Mouse (Mus musculus) neutrophil, adult 65 days (primary cell): ENCODE measurements around the gene Zfp318. TPM values are rescaled to one million over a fixed set of nuclear protein-coding genes. Genes with fewer than 3 reads are reported as not detected.

Experiments used
- total RNA-seq: library from RNA; stranded (reverse); gene quantifications from 2 replicates; pipeline ENCODE4 v1.2.4, GENCODE M21; 2023

Zfp318 gene
- total RNA-seq = 1.8 and 7.0 TPM in 2 replicates

DNA sequence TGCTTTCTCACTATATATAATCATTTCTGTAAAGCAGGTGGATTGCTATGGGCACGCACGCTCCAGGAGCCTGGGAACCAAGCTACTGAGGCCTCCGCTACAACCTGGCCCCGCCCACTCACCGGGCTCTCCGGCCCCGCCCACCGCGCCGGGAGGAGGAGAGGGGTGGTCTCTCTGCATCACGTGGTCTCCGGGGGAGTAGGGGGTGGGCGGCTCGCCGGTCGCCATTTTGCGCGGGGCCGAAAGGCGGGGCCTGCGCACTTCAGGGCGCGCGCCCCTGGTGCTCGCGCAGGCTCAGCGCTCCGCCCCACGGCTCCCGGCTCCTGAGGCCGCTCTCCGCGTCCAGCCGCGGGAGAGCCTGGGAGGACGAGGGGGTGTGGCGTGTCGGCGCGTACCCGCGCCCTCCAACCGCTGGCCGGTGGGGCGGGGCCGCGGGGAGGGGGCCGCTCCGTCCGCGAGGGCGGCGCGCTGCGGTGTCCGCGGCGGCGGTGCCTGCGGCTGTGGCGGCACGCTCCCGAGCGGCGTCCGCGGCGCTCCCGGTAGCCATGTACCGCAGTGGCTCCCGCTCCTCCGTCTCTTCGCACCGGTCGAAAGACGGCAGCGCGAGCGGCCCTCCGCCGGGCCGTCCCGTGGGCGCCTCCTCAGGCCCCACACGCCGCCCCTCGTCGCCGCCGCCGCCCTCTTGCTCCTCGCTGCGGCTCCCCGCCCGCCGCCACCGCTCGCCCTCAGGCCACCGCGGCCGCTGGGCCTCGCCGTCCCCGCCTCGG is at the start of gene Zfp318:
Gene Zfp318 (plus strand): TSS at position 438 of the 767 bp plus-strand sequence.

DNA sequence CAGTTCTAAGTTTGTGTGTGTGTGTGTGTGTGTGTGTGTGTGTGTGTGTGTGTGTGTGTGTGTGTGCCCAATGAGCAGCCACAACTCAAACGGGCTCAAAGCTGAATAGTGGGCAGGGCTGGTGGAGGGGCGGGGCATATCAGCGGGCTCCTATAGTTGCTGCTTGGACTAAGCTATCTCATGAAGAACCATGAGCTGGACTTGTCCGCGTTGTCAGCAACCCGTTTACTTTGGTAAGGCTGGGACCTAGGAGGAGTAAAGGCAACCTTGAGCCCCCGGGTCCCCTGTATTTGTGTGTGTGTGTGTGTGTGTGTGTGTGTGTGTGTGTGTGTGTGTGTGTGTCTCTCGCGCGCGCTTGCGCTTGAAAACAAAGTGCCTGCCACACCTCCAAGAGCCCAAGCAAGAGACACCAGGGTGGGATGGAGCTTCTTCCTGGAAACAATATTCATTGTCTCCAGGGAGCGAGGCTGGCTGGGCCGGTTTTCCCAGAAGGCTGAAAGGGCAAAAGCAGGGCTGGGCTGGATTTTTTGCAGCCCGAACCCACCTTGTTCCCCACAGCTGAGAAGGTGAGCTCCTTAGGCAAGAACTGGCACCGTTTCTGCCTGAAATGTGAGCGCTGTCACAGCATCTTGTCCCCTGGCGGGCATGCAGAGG is 45.4 kb downstream of the Zfp318 start, which contains the start of gene Crip3:
Gene Crip3 (plus strand): TSS at position 166 of the 654 bp plus-strand sequence.

DNA sequence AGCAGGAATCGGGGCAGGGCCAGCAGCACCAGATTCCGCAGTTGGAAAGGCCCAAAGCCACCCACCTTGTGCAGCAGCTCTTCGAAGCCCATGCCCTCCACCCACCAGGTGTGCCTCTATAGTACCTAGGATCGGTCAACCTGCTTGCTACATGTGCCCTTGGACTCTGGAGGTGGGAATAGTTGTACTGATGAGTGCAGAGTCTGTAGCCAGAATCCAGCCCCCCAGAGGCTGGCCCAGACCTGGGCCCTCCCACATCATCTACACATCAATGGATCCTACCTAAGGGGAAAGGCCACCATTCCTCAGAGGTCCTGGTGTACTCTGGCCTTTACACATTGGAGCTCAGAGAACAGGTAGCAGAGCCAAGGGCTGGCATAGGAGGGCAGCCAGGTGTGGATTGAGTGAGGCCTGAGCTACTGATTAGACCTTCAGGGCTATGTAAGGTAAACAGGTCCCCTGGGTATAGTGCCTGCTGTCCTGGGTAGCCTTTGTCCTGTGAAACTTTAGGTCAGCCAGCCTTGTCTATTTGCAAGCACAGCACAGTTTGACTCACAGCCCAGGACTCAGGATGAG is 54.9 kb downstream of the Zfp318 start, which contains the start of gene Slc22a7:
Gene Slc22a7 (minus strand): TSS at position 160 of the 576 bp plus-strand sequence.

Other genes starting within 250 kb of the Zfp318 start
- gene Rsph9, start 239.5 kb upstream of the Zfp318 start, total RNA-seq = 1.5 TPM in 2 replicates
- gene Mad2l1bp, start 230.2 kb upstream of the Zfp318 start, total RNA-seq = 22.6 and 23.5 TPM in 2 replicates
- gene Gtpbp2, start 222.7 kb upstream of the Zfp318 start, total RNA-seq = 97.3 and 128 TPM in 2 replicates
- gene Polh, start 181.1 kb upstream of the Zfp318 start, total RNA-seq = 10.5 and 11.8 TPM in 2 replicates
- 14.9 and 21.6 TPM in 2 replicates for gene Xpo5, start 180.9 kb upstream of the Zfp318 start, total RNA-seq
- 20.9 and 22.5 TPM in 2 replicates for gene Polr1c, start 135.7 kb upstream of the Zfp318 start, total RNA-seq
- 101 and 104 TPM in 2 replicates for gene Yipf3, start 135.7 kb upstream of the Zfp318 start, total RNA-seq
- gene Lrrc73, start 130.2 kb upstream of the Zfp318 start, total RNA-seq = 1.2 and 1.4 TPM in 2 replicates
- 31.0 and 49.7 TPM in 2 replicates for gene Tjap1, start 100.7 kb upstream of the Zfp318 start, total RNA-seq
- not detected in 2 replicates for gene Dlk2, start 86.3 kb upstream of the Zfp318 start, total RNA-seq
- 6.1 and 6.7 TPM in 2 replicates for gene Abcc10, start 55.4 kb upstream of the Zfp318 start, total RNA-seq
- gene Crip3, start 45.2 kb downstream of the Zfp318 start, total RNA-seq = not detected in 2 replicates
- not detected in 2 replicates for gene Slc22a7, start 54.7 kb downstream of the Zfp318 start, total RNA-seq
- not detected in 2 replicates for gene Ttbk1, start 103.9 kb downstream of the Zfp318 start, total RNA-seq
- gene Dnph1, start 113.0 kb downstream of the Zfp318 start, total RNA-seq = 2.2 and 2.4 TPM in 2 replicates
- 3.0 and 4.5 TPM in 2 replicates for gene Cul9, start 162.7 kb downstream of the Zfp318 start, total RNA-seq
- gene Srf, start 172.4 kb downstream of the Zfp318 start, total RNA-seq = 41.9 and 58.0 TPM in 2 replicates
- gene Ptk7, start 245.8 kb downstream of the Zfp318 start, total RNA-seq = 0.11 and 0.38 TPM in 2 replicates